Mouse (Mus musculus): ENCODE measurements around the gene Rpl27. TPM values are rescaled to one million over a fixed set of nuclear protein-coding genes. Genes with fewer than 3 reads are reported as not detected.
"Not testable (repeated sequence)": the region's sequence is repeated elsewhere in the genome, so short reads cannot be mapped to it uniquely, and the experiment has no call there.

Gene Rpl27
- polyA plus RNA-seq, 1 experiment from 2014 or later, result 195 TPM

GRCm38 (mm10) chr11:101426165-101426564, 15.9 kb upstream of the Rpl27 start:
- Histone ChIP-seq H3K4me1 (replicated peaks) (peaks cover 34% of the 10 kb centered on the region), H3K9ac (peak overlapping the region; percentile 80; the same call in 1 of the 2 replicates), H3K36me3 (replicated peaks) (peaks cover 20% of the 10 kb centered on the region), H3K4me2 (peak overlapping the region; percentile 97), H3K9me3 (replicated peaks) (no peaks in the 10 kb centered on the region), H3K4me3 (replicated peaks) (peak overlapping the region; percentile 94), H3K27me3 (no peaks in the 10 kb centered on the region), H3K27ac (replicated peaks) (no peak overlapping the region)
- ATAC-seq (ENCODE audit: insufficient read depth), result no peak
- WGBS (ENCODE audit: insufficient replicate concordance), result 43% methylated on average over 8 of the region's 8 CpGs

- no peaks in the 10 kb centered on the region for H3K27me3 ChIP-seq
- no peak for ATAC-seq (ENCODE audit: insufficient read depth)
- H3K36me3 ChIP-seq (replicated peaks), result peaks cover 57% of the 10 kb centered on the region
- H3K4me3 ChIP-seq (replicated peaks), result no peak overlapping the region
- H3K9ac ChIP-seq, result no peak overlapping the region
- H3K4me1 ChIP-seq (replicated peaks), result peaks cover 16% of the 10 kb centered on the region
- H3K9me3 ChIP-seq (replicated peaks), result no peaks in the 10 kb centered on the region
- 79% methylated on average over 9 of the region's 9 CpGs for WGBS (ENCODE audit: insufficient replicate concordance)
- H3K27ac ChIP-seq (replicated peaks), result no peak overlapping the region
- H3K4me2 ChIP-seq, result no peak overlapping the region
Observed at GRCm38 (mm10) chr11:101431327-101431726, 10.8 kb upstream of the Rpl27 start.

- no peak overlapping the region for H3K4me3 ChIP-seq (replicated peaks)
- H3K27ac ChIP-seq (replicated peaks), result no peak overlapping the region
- H3K27me3 ChIP-seq, result no peaks in the 10 kb centered on the region
- H3K9ac ChIP-seq, result no peak overlapping the region
- 84% methylated on average over 13 of the region's 13 CpGs for WGBS (ENCODE audit: insufficient replicate concordance)
- H3K9me3 ChIP-seq (replicated peaks), result no peaks in the 10 kb centered on the region
- no peak for ATAC-seq (ENCODE audit: insufficient read depth)
- no peak overlapping the region for H3K4me2 ChIP-seq
- peaks cover 57% of the 10 kb centered on the region for H3K36me3 ChIP-seq (replicated peaks)
- H3K4me1 ChIP-seq (replicated peaks), result 0 out of 2 replicates have a peak, but pooled peaks cover 8% of the 10 kb centered on the region
Observed at GRCm38 (mm10) chr11:101433396-101433795, 8.7 kb upstream of the Rpl27 start.

GRCm38 (mm10) chr11:101435831-101436230, 6.3 kb upstream of the Rpl27 start:
- ATAC-seq (ENCODE audit: insufficient read depth), result no peak
- WGBS (ENCODE audit: insufficient replicate concordance), result 27% methylated on average over 4 of the region's 4 CpGs

GRCm38 (mm10) chr11:101436916-101437315, 5.2 kb upstream of the Rpl27 start:
- Histone ChIP-seq H3K9ac (no peak overlapping the region), H3K4me3 (replicated peaks) (no peak overlapping the region), H3K4me1 (replicated peaks) (0 out of 2 replicates have a peak, but pooled peaks cover 8% of the 10 kb centered on the region), H3K27ac (replicated peaks) (no peak overlapping the region), H3K4me2 (no peak overlapping the region), H3K27me3 (no peaks in the 10 kb centered on the region), H3K9me3 (replicated peaks) (no peaks in the 10 kb centered on the region), H3K36me3 (replicated peaks) (peaks cover 29% of the 10 kb centered on the region)
- no peak for ATAC-seq (ENCODE audit: insufficient read depth)
- WGBS (ENCODE audit: insufficient replicate concordance), result 81% methylated on average over 4 of the region's 4 CpGs

More at GRCm38 (mm10) chr11:101435831-101436230, 6.3 kb upstream of the Rpl27 start:
- Histone ChIP-seq H3K4me2 (no peak overlapping the region), H3K4me1 (replicated peaks) (0 out of 2 replicates have a peak, but pooled peaks cover 8% of the 10 kb centered on the region), H3K4me3 (replicated peaks) (no peak overlapping the region), H3K27me3 (no peaks in the 10 kb centered on the region), H3K9ac (no peak overlapping the region), H3K36me3 (replicated peaks) (peaks cover 40% of the 10 kb centered on the region), H3K27ac (replicated peaks) (no peak overlapping the region), H3K9me3 (replicated peaks) (no peaks in the 10 kb centered on the region)

GRCm38 (mm10) chr11:101438006-101438405, 4.1 kb upstream of the Rpl27 start:
- H3K9ac ChIP-seq; H3K27ac ChIP-seq (replicated peaks); H3K9me3 ChIP-seq (replicated peaks); ATAC-seq (ENCODE audit: insufficient read depth); H3K4me2 ChIP-seq; H3K27me3 ChIP-seq; H3K4me3 ChIP-seq (replicated peaks): not testable (repeated sequence)
- Histone ChIP-seq H3K4me1 (replicated peaks) (peaks cover 11% of the 10 kb centered on the region), H3K36me3 (replicated peaks) (peaks cover 23% of the 10 kb centered on the region)
- 49% methylated on average over 3 of the region's 3 CpGs for WGBS (ENCODE audit: insufficient replicate concordance)

- H3K4me3 ChIP-seq (replicated peaks), result peak overlapping the region; percentile 81
- not testable (repeated sequence) for H3K9me3 ChIP-seq (replicated peaks); H3K27me3 ChIP-seq; ATAC-seq (ENCODE audit: insufficient read depth)
- peak overlapping the region; percentile 80 for H3K4me2 ChIP-seq
- peak overlapping the region; percentile 83 for H3K27ac ChIP-seq (replicated peaks)
- peaks cover 33% of the 10 kb centered on the region for H3K36me3 ChIP-seq (replicated peaks)
- H3K9ac ChIP-seq, result peak overlapping the region; percentile 48; the same call in 1 of the 2 replicates
- H3K4me1 ChIP-seq (replicated peaks), result peaks cover 25% of the 10 kb centered on the region
- 19% methylated on average over 15 of the region's 15 CpGs for WGBS (ENCODE audit: insufficient replicate concordance)
Observed at GRCm38 (mm10) chr11:101441450-101442126, 510 bp upstream of the Rpl27 start.

GRCm38 (mm10) chr11:101442760-101443159, 662 bp downstream of the Rpl27 start:
- peaks cover 33% of the 10 kb centered on the region for H3K36me3 ChIP-seq (replicated peaks)

GRCm38 (mm10) chr11:101446319-101446718, 4.2 kb downstream of the Rpl27 start:
- no peak overlapping the region for H3K4me2 ChIP-seq
- H3K27me3 ChIP-seq, result no peaks in the 10 kb centered on the region
- 0 out of 2 replicates have a peak overlapping the region, but pooled peaks have one; percentile 24 for H3K27ac ChIP-seq (replicated peaks)
- H3K9ac ChIP-seq, result no peak overlapping the region
- WGBS (ENCODE audit: insufficient replicate concordance), result 68% methylated on average over 1 of the region's 1 CpGs
- H3K4me1 ChIP-seq (replicated peaks), result peaks cover 56% of the 10 kb centered on the region
- ATAC-seq (ENCODE audit: insufficient read depth), result no peak
- peaks cover 33% of the 10 kb centered on the region for H3K36me3 ChIP-seq (replicated peaks)
- no peaks in the 10 kb centered on the region for H3K9me3 ChIP-seq (replicated peaks)
- H3K4me3 ChIP-seq (replicated peaks), result no peak overlapping the region

More at GRCm38 (mm10) chr11:101442760-101443159, 662 bp downstream of the Rpl27 start:
- ATAC-seq (ENCODE audit: insufficient read depth), result no peak
- H3K9me3 ChIP-seq (replicated peaks), result no peaks in the 10 kb centered on the region
- H3K27ac ChIP-seq (replicated peaks), result peak overlapping the region; percentile 83
- peak overlapping the region; percentile 80 for H3K4me2 ChIP-seq
- H3K4me1 ChIP-seq (replicated peaks), result peaks cover 30% of the 10 kb centered on the region
- WGBS (ENCODE audit: insufficient replicate concordance), result 0% methylated on average over 14 of the region's 14 CpGs
- no peaks in the 10 kb centered on the region for H3K27me3 ChIP-seq
- peak overlapping the region; percentile 78 for H3K9ac ChIP-seq
- peak overlapping the region; percentile 81 for H3K4me3 ChIP-seq (replicated peaks)

- not testable (repeated sequence) for ATAC-seq (ENCODE audit: insufficient read depth); H3K27me3 ChIP-seq; H3K4me2 ChIP-seq; H3K9ac ChIP-seq; H3K9me3 ChIP-seq (replicated peaks); H3K27ac ChIP-seq (replicated peaks); H3K4me3 ChIP-seq (replicated peaks)
- 75% methylated on average over 8 of the region's 8 CpGs for WGBS (ENCODE audit: insufficient replicate concordance)
- peaks cover 33% of the 10 kb centered on the region for H3K36me3 ChIP-seq (replicated peaks)
- peaks cover 61% of the 10 kb centered on the region for H3K4me1 ChIP-seq (replicated peaks)
Observed at GRCm38 (mm10) chr11:101446860-101447259, 4.8 kb downstream of the Rpl27 start.

- peak overlapping the region; percentile 93 for H3K27ac ChIP-seq (replicated peaks)
- ATAC-seq (ENCODE audit: insufficient read depth), result no peak
- peaks cover 33% of the 10 kb centered on the region for H3K36me3 ChIP-seq (replicated peaks)
- no peaks in the 10 kb centered on the region for H3K9me3 ChIP-seq (replicated peaks)
- no peaks in the 10 kb centered on the region for H3K27me3 ChIP-seq
- 75% methylated on average over 5 of the region's 5 CpGs for WGBS (ENCODE audit: insufficient replicate concordance)
- H3K4me1 ChIP-seq (replicated peaks), result peaks cover 67% of the 10 kb centered on the region
- peak overlapping the region; percentile 69; the same call in 1 of the 2 replicates for H3K9ac ChIP-seq
- peak overlapping the region; percentile 75 for H3K4me3 ChIP-seq (replicated peaks)
- H3K4me2 ChIP-seq, result peak overlapping the region; percentile 76
Observed at GRCm38 (mm10) chr11:101447786-101448185, 5.7 kb downstream of the Rpl27 start.
